Mouse (Mus musculus) limb, embryonic 13.5 days (tissue): Measurements from ENCODE around the gene Gm10840. TPM values are rescaled to one million over a fixed set of nuclear protein-coding genes. Genes with fewer than 3 reads are reported as not detected.

ENCODE experiments used
- ATAC-seq: fragments of 200-750 bp; cut with Nextera tagmentation; 2 replicates; pipeline ENCODE4 v1.8.0; 2017; ENCODE audit warnings: low read depth, moderate number of reproducible peaks, moderate TSS enrichment; ENCODE audit not compliant: low FRiP score
- H3K27ac ChIP-seq: fragments of 300-500 bp; sonication (generic); 2 replicates; pipeline ENCODE4 v1.5.1; 2015; ENCODE audit warnings: inconsistent platforms, mild to moderate bottlenecking, moderate library complexity
- H3K27me3 ChIP-seq: fragments of 300-500 bp; sonication (generic); 2 replicates; pipeline ENCODE4 v1.6.1; 2015; ENCODE audit warnings: mild to moderate bottlenecking, inconsistent platforms
- H3K36me3 ChIP-seq: fragments of 300-500 bp; sonication (generic); 2 replicates; pipeline ENCODE4 v1.6.1; 2015; ENCODE audit warnings: inconsistent platforms, mild to moderate bottlenecking, moderate library complexity
- H3K4me1 ChIP-seq: fragments of 300-500 bp; sonication (generic); 2 replicates; pipeline ENCODE4 v1.6.1; 2015; ENCODE audit warnings: inconsistent platforms
- H3K4me2 ChIP-seq: fragments of 300-500 bp; sonication (generic); replicated peaks from 2 replicates; pipeline ENCODE4 v1.6.1; 2015; ENCODE audit warnings: inconsistent platforms, mild to moderate bottlenecking, moderate library complexity
- H3K4me3 ChIP-seq: fragments of 300-500 bp; sonication (generic); 2 replicates; pipeline ENCODE4 v1.5.1; 2015; ENCODE audit warnings: moderate library complexity, mild to moderate bottlenecking, inconsistent platforms
- H3K9ac ChIP-seq: fragments of 300-500 bp; sonication (generic); 2 replicates; pipeline ENCODE4 v1.6.1; 2015; ENCODE audit warnings: mild to moderate bottlenecking, inconsistent platforms
- H3K9me3 ChIP-seq: fragments of 300-500 bp; sonication (generic); 2 replicates; pipeline ENCODE4 v1.6.1; 2016; ENCODE audit warnings: inconsistent platforms
- WGBS: fragments of 180-500 bp; shearing (Covaris S2); methylation state at CpG from one replicate; pipeline ENCODE4 v1.1.7; 2015; 5-methylcytosine and 5-hydroxymethylcytosine counted together
- polyA plus RNA-seq: library from polyadenylated mRNA; unstranded; fragments of >200 nt; fragmentation: Nextera tagmentation; extraction: Ambion mirVana; gene quantifications from 2 replicates; pipeline ENCODE4 v1.2.1, GENCODE M21; 2015

Gm10840 gene
- polyA plus RNA-seq, 1 experiment from 2014 or later = not detected

GRCm38 (mm10) chr11:106163546-106163945, 2.9 kb downstream of the Gm10840 start:
- Histone ChIP-seq H3K27ac (no peak overlapping the region), H3K36me3 (peaks cover 62% of the 10 kb centered on the region), H3K9ac (no peak overlapping the region), H3K4me3 (no peak overlapping the region), H3K4me2 (no peak overlapping the region), H3K4me1 (peaks cover 24% of the 10 kb centered on the region), H3K27me3 (no peaks in the 10 kb centered on the region), H3K9me3 (no peaks in the 10 kb centered on the region)
- no peak for ATAC-seq
- WGBS = 87% methylated on average over 4 of the region's 4 CpGs

- H3K27ac ChIP-seq = no peak overlapping the region
- ATAC-seq = no peak
- no peak overlapping the region for H3K9ac ChIP-seq
- WGBS = 89% methylated on average over 16 of the region's 16 CpGs
- H3K4me1 ChIP-seq = peaks cover 17% of the 10 kb centered on the region
- no peaks in the 10 kb centered on the region for H3K27me3 ChIP-seq
- peaks cover 63% of the 10 kb centered on the region for H3K36me3 ChIP-seq
- H3K4me3 ChIP-seq = no peak overlapping the region
- H3K4me2 ChIP-seq = no peak overlapping the region
- H3K9me3 ChIP-seq = no peaks in the 10 kb centered on the region
These were observed 4.0 kb downstream of the Gm10840 start for GRCm38 (mm10) chr11:106164601-106165180.

GRCm38 (mm10) chr11:106167435-106167834, 6.8 kb downstream of the Gm10840 start:
- no peak overlapping the region for H3K4me3 ChIP-seq
- no peak overlapping the region for H3K9ac ChIP-seq
- ATAC-seq = no peak
- no peaks in the 10 kb centered on the region for H3K27me3 ChIP-seq
- peaks cover under 1% of the 10 kb centered on the region; the same call in 1 of the 2 replicates for H3K4me1 ChIP-seq
- no peak overlapping the region for H3K27ac ChIP-seq
- H3K4me2 ChIP-seq = no peak overlapping the region
- 77% methylated on average over 5 of the region's 5 CpGs for whole genome bisulfite sequencing
- H3K36me3 ChIP-seq = peaks cover 81% of the 10 kb centered on the region
- no peaks in the 10 kb centered on the region for H3K9me3 ChIP-seq

- peaks cover 56% of the 10 kb centered on the region for H3K36me3 ChIP-seq
- WGBS = 77% methylated on average over 7 of the region's 7 CpGs
These were observed 10.2 kb downstream of the Gm10840 start for GRCm38 (mm10) chr11:106170807-106171206.

GRCm38 (mm10) chr11:106173228-106173627, 12.6 kb downstream of the Gm10840 start:
- H3K4me1 ChIP-seq = peaks cover 12% of the 10 kb centered on the region; the same call in 1 of the 2 replicates
- no peak overlapping the region for H3K9ac ChIP-seq
- H3K27ac ChIP-seq = no peak overlapping the region
- no peak overlapping the region for H3K4me2 ChIP-seq
- H3K36me3 ChIP-seq = peaks cover 32% of the 10 kb centered on the region
- H3K4me3 ChIP-seq = no peak overlapping the region
- 97% methylated on average over 2 of the region's 2 CpGs for WGBS
- no peak for ATAC-seq
- H3K27me3 ChIP-seq = no peaks in the 10 kb centered on the region
- no peaks in the 10 kb centered on the region for H3K9me3 ChIP-seq

More at GRCm38 (mm10) chr11:106170807-106171206, 10.2 kb downstream of the Gm10840 start:
- H3K27me3 ChIP-seq = no peaks in the 10 kb centered on the region
- no peak overlapping the region for H3K9ac ChIP-seq
- H3K9me3 ChIP-seq = no peaks in the 10 kb centered on the region
- H3K4me3 ChIP-seq = no peak overlapping the region
- peaks cover 12% of the 10 kb centered on the region; the same call in 1 of the 2 replicates for H3K4me1 ChIP-seq
- H3K27ac ChIP-seq = no peak overlapping the region
- no peak overlapping the region for H3K4me2 ChIP-seq
- no peak for ATAC-seq

- Histone ChIP-seq H3K9ac (no peak overlapping the region), H3K4me1 (peaks cover 12% of the 10 kb centered on the region; the same call in 1 of the 2 replicates), H3K36me3 (peaks cover 27% of the 10 kb centered on the region), H3K4me2 (no peak overlapping the region), H3K4me3 (no peak overlapping the region), H3K27me3 (no peaks in the 10 kb centered on the region), H3K9me3 (no peaks in the 10 kb centered on the region), H3K27ac (no peak overlapping the region)
- no peak for ATAC-seq
- WGBS = 68% methylated on average over 5 of the region's 5 CpGs
These were observed 13.7 kb downstream of the Gm10840 start for GRCm38 (mm10) chr11:106174372-106174771.

GRCm38 (mm10) chr11:106175081-106175480, 14.4 kb downstream of the Gm10840 start:
- Histone ChIP-seq H3K9ac (no peak overlapping the region), H3K27me3 (no peaks in the 10 kb centered on the region), H3K27ac (no peak overlapping the region), H3K4me1 (peaks cover 12% of the 10 kb centered on the region; the same call in 1 of the 2 replicates), H3K9me3 (no peaks in the 10 kb centered on the region), H3K36me3 (peaks cover 22% of the 10 kb centered on the region), H3K4me3 (no peak overlapping the region), H3K4me2 (no peak overlapping the region)
- WGBS = 41% methylated on average over 3 of the region's 3 CpGs
- no peak for ATAC-seq

- Histone ChIP-seq H3K9ac (no peak overlapping the region), H3K36me3 (peaks cover 10% of the 10 kb centered on the region)
- ATAC-seq = no peak
These were observed 15.7 kb downstream of the Gm10840 start for GRCm38 (mm10) chr11:106176372-106176771.

GRCm38 (mm10) chr11:106178036-106178782, 17.6 kb downstream of the Gm10840 start:
- H3K36me3 ChIP-seq = peaks cover 6% of the 10 kb centered on the region; the same call in 1 of the 2 replicates
- no peak overlapping the region for H3K9ac ChIP-seq
- no peaks in the 10 kb centered on the region for H3K27me3 ChIP-seq
- H3K4me2 ChIP-seq = no peak overlapping the region
- no peak overlapping the region for H3K27ac ChIP-seq
- no peaks in the 10 kb centered on the region for H3K9me3 ChIP-seq
- no peak overlapping the region for H3K4me3 ChIP-seq
- ATAC-seq = no peak
- H3K4me1 ChIP-seq = peaks cover 12% of the 10 kb centered on the region; the same call in 1 of the 2 replicates
- 69% methylated on average over 5 of the region's 5 CpGs for WGBS

More at GRCm38 (mm10) chr11:106176372-106176771, 15.7 kb downstream of the Gm10840 start:
- peaks cover 12% of the 10 kb centered on the region; the same call in 1 of the 2 replicates for H3K4me1 ChIP-seq
- H3K4me2 ChIP-seq = no peak overlapping the region
- no peak overlapping the region for H3K27ac ChIP-seq
- no peak overlapping the region for H3K4me3 ChIP-seq
- H3K27me3 ChIP-seq = no peaks in the 10 kb centered on the region
- 89% methylated on average over 5 of the region's 5 CpGs for WGBS
- no peaks in the 10 kb centered on the region for H3K9me3 ChIP-seq

- no peak overlapping the region for H3K4me3 ChIP-seq
- no peak overlapping the region for H3K4me2 ChIP-seq
- H3K9ac ChIP-seq = 0 out of 2 replicates have a peak overlapping the region, but pooled peaks have one; percentile 9
- H3K27ac ChIP-seq = no peak overlapping the region
- H3K9me3 ChIP-seq = no peaks in the 10 kb centered on the region
- H3K27me3 ChIP-seq = no peaks in the 10 kb centered on the region
- H3K4me1 ChIP-seq = peaks cover 5% of the 10 kb centered on the region; the same call in 1 of the 2 replicates
- 76% methylated on average over 7 of the region's 7 CpGs for WGBS
- ATAC-seq = no peak
- H3K36me3 ChIP-seq = peaks cover 14% of the 10 kb centered on the region
These were observed 19.2 kb downstream of the Gm10840 start for GRCm38 (mm10) chr11:106179711-106180448.

- WGBS = 92% methylated on average over 2 of the region's 2 CpGs
These were observed 19.8 kb downstream of the Gm10840 start for GRCm38 (mm10) chr11:106180449-106180801.

GRCm38 (mm10) chr11:106187326-106187725, 26.7 kb downstream of the Gm10840 start:
- Histone ChIP-seq H3K9ac (no peak overlapping the region), H3K4me1 (peaks cover 3% of the 10 kb centered on the region), H3K27ac (no peak overlapping the region), H3K4me2 (no peak overlapping the region), H3K4me3 (no peak overlapping the region), H3K36me3 (peaks cover 19% of the 10 kb centered on the region), H3K9me3 (no peaks in the 10 kb centered on the region), H3K27me3 (no peaks in the 10 kb centered on the region)
- ATAC-seq = no peak
- 95% methylated on average over 4 of the region's 4 CpGs for WGBS

More at GRCm38 (mm10) chr11:106180449-106180801, 19.8 kb downstream of the Gm10840 start:
- no peak for ATAC-seq
- no peak overlapping the region for H3K27ac ChIP-seq
- H3K4me3 ChIP-seq = no peak overlapping the region
- no peak overlapping the region for H3K9ac ChIP-seq
- H3K4me2 ChIP-seq = no peak overlapping the region
- H3K27me3 ChIP-seq = no peaks in the 10 kb centered on the region
- H3K4me1 ChIP-seq = no peaks in the 10 kb centered on the region
- H3K9me3 ChIP-seq = no peaks in the 10 kb centered on the region
- H3K36me3 ChIP-seq = peaks cover 19% of the 10 kb centered on the region
